Mouse (Mus musculus) retina, adult 2 months (tissue): ENCODE results near the gene Yaf2.
"Not testable (repeated sequence)": the region's sequence is repeated elsewhere in the genome, so short reads cannot be mapped to it uniquely, and the experiment has no call there.

Experiments
- DNase-seq: peaks from one replicate; pipeline ENCODE4 v3.0.0-alpha.2; 2012; ENCODE audit warnings: low read depth, low spot score

Gene Yaf2

GRCm38 (mm10) chr15:93253172-93253571 lies 83.6 kb downstream of the Yaf2 start:
- DNase-seq = no peak

GRCm38 (mm10) chr15:93252396-93252795 lies 84.3 kb downstream of the Yaf2 start:
- no peak for DNase-seq

- DNase-seq = no peak
Measured at GRCm38 (mm10) chr15:93251553-93252250, 85.0 kb downstream of the Yaf2 start.

GRCm38 (mm10) chr15:93243202-93243601 lies 93.5 kb downstream of the Yaf2 start:
- no peak for DNase-seq

- DNase-seq = not testable (repeated sequence)
Measured at GRCm38 (mm10) chr15:93236456-93236855, 100.3 kb downstream of the Yaf2 start.
